Mouse (Mus musculus) heart, adult 8-10 months (tissue): ENCODE measurements at regions not wholly inside any gene's neighbourhood (a gene's known extent, or its start where the extent isn't known, plus 50 kb on each side); places are given as distances from the start of the nearest gene placed in this dataset.
"Not testable (repeated sequence)": the region's sequence is repeated elsewhere in the genome, so short reads cannot be mapped to it uniquely, and the experiment has no call there.

Source experiments
- DNase-seq: peaks from one replicate; pipeline ENCODE4 v3.0.0; 2022; ENCODE audit warnings: low spot score

DNA sequence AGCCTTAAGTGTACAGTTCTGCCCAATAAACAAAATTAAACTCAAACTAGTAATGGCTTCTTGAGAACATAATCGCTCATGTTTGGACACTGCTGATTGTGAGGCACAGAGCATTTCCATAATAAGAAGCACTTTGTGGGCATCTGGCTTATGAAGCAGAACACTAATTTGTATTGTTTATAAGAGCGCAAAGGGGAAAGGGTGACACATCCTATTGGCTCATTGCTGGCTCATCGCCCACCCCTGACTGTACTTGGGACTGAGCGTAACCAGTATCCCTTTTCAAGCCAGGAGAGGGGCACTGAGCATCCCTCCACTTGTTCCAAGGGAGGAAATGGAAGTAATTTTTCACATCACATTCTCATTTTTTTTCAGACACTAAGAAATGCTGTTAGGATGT is 288.0 kb downstream of the Sfmbt2 start:
- DNase-seq = no peak

DNA sequence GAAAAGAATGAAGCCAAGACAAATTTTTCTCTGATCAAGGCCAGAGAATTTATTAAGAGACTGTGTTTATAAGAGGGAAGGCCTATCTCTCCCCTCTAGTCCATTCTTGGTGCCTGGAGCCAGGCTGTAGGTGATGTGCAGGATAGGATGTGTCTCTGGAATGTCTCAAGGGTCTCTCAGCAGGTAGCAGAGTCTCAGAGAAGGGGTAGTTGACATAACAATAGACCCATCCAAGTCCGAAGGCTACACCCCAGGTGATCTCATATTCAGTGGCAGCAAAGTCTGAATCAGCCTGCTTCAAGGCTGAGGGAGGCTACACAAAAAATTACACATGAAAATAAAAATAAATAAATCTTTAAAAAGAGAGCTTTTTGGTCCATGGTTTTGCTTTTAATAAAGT is 297.6 kb downstream of the Sfmbt2 start:
- not testable (repeated sequence) for DNase-seq

DNA sequence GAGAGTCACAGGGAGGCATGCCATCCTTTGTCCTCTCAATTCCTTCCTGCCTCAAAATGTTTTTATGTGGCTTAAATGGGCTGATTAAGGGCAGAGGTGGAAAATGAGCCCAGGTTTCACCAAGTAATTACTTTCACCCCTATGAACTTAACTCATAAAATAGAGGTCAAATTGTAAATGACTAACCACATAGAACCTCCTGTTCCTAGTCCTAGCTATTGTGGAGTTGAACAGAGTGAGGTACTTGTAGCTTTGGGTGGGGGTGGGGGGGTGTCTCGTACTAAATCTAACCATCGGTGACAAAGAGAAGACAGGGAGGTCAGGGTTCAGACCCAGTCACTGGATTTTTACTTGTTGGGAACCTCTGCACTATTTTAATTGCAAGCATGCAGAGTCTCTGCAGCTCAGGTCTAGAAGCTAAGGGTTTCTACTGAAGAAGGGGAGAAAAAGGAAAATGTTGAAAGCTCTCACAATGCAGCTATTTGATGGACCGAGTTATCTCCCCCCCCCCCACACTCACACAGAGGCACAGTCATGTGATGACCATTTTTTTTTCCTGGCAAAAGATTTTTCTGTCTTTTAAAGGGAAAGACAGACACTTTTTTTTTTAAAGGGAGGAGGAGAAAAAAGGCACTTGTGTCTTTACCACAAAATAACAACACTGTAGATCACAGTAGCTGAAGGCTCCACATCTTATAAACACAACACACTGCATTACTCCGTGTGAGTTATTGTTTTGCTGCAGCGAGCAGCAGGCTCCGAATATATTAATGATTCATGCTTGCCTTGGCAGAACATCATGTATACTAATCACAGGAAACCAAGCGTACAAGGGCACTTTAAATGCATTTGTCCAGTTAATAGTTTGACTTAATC is 300.4 kb downstream of the Sfmbt2 start:
- DNase-seq = no peak

DNA sequence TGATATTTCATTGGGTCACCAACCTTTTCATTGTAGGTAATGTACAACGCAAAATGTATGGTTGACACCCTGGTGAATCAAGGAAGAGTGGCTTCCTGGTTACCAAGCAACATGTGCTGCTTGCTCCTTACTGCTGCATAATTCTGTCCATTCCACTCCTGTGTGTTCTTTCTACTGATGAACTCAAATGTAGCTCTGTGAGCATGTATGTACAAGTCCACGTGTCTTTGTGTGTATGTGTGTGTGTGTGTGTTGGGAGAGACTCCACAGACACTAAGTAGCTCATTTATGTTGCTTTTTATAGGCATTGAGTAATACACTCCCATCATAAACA is 301.0 kb downstream of the Sfmbt2 start:
- no peak for DNase-seq

DNA sequence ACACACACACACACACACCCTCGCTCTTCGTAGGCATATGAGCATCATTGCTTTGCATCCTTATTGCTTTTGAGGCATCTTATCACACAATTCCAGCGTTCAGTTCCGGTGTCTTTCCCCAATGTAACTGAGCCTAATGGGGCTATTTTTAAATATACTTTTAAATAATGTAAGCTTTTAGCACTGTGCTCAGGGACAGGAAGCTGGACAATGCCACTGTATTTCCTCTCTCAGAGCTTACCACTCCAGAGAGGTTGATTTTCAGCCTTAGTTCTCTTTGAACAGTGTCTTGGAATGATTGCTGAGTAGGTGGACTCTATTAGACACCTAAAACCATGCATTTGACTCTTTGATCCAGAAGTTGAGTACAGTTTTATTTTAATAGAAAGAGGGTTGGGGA is 301.9 kb downstream of the Sfmbt2 start:
- DNase-seq = no peak

DNA sequence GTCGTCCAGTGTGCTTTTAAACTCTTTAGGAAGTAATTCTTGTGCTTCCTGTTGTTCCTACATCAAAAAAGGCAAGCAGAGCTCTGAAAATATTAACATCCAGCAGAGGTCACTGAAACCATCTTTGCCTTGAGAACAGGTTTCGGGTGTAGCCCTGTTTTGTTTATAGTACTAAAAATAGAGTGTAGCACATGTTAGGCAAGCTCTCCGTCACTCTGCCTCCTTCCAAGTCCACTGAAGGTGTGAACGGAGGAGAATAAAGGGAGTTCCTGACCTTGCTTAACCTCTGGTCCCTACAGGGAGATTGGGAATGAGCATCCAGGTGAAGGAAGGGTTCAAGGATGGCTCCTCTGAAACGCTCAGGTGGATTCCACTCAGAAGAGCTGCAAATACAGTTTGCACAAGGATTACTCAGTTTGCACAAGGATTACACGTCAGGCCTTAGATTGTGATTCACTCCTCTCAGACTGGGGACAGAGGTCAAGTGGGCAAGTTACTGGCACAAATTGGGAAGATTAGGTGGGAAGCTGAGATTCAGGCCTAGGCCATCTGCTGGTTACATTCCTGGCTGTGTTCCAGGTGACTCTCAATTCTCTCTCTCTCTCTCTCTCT is 304.5 kb downstream of the Sfmbt2 start:
- no peak for DNase-seq

DNA sequence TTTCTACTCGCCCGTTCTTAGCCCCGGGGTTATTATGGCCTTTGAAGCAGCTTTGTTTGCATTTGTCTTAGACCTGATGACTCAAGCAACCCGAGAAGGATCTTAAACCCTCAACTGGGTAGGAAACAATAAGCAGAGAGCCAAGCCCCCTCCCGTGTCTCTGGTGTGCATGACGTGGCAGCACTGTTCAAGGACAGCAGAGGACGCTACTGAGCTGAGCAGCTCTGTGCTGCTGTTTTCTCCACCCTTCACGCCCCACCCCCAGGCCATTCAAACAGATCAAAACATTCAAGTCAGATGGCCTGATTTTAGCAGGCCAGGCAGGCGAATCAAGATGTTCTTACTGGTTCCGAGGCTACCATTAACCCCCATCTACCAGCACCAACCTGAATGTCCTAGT is 331.1 kb downstream of the Sfmbt2 start:
- DNase-seq = no peak

DNA sequence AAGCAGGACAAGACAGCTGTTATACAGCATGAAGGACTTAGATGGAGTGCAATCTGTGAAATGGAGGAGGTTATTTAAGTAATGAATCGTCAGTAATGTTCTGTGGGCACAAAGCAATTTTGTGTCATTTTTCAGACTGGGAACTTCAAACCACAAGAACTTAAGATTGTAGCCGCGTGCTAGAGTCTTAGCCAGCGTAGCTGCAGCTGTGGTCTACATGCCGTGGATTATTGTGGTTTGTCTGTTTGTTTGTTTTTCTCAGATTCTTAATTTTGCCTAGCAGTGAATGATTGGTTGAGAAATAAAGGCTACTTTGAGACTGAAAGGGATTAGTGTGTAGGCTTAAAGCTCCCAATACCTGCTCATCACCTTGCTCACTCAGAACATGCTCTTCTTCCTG is 348.1 kb downstream of the Sfmbt2 start:
- DNase-seq = no peak

DNA sequence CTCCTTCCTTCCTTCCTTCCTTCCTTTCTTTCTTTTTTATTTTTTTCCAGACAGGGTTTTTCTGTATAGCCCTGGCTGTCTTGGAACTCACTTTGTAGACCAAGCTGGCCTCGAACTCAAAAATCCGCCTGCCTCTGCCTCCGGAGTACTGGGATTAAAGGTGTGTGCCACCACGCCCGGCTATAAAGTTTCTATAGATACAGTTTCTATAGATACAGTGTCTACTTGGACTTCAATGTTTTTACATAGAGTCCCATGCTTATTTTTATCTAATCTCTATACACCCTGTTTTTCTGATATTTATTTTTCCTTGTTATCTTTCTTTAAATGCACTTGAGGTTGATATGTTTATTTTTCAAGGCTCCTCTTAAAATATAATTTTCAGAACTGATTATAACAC is 364.0 kb downstream of the Sfmbt2 start:
- DNase-seq = not testable (repeated sequence)

DNA sequence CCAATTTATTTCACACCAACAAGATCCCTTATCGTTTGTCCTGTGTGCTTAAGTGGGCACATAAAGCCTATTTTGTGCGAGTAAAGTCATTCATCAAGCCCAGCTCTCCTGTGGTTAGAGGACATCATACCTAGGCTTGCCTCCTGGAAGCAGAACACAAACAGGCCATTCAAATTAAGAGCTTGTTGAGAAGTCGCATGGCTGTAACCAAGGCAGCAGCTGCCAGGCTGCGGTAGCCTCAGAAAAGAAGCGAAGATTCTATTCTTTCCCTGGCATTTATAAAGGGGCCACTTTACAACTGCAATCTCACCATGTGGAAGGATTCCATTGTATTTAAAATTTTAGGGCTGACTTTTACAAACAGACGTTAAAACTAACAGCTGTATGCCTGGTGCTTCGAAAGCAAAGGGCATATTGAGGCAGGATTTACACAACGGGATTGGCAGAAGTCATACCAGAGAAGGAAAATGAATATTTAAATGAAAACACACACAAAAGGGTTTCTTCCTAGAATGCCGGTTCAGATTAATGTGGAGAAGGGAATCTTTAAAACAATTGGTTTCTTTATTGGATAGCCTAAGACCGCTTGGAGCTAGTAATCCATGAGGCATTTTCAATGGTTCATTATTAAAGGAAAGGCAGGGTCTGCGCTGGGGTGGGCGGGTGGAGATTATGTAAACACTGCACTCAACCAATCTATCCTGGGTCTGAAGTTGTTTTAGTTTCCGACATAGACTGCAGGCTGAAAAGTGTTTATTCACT is 366.6 kb downstream of the Sfmbt2 start:
- no peak for DNase-seq

DNA sequence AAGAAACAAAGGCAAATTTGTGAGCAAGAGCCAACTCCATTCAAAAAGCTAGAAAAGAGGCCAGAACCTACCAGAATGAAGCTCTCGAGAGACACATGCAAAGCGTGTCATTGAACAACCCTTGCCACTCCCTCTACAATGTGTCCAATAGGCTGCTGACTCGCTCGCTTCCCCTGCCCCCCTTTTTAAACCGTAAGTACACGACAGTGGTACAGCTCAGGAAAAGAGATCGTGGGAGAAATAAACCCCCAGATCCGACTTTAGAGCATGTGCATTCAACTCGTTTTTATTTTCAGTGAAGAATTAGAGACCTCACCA is 367.1 kb downstream of the Sfmbt2 start:
- DNase-seq = no peak

DNA sequence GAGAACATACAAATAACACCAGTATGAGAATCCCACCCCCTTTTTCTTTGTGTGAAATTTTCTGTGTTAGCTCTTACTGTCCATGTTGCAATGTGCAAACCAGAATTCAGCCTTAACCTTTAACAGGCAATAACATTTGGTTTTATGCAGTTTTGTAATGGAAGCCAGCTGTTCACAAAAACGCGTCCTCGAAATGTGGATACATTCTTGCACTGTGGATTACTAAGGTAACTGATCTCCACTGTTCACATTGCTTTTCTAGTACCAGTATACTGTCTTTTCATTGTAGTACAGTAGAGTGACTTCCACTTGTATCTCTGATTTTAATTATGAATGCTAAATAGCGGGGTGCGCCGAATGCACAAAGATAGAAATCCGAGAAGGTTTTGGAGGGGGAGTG is 374.8 kb downstream of the Sfmbt2 start:
- DNase-seq = no peak

DNA sequence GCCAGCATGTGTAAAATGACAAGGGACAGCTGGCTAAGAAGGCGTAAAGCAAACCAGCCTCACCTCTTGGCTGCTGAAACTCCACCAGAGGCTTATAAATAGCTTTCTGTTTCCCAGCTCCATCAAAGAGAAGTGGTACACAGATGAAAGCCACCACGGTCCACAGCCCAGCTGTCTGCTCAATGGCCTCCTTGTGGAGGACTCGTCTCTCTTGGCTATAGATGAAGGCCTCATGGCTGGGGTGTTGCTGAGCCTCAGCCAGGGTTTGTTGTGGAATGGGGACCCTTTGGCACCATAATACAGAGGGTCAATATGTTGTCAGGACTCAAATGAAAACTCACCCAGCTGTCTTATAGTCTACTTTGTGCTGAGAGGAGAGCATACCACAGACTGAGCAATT is 385.1 kb downstream of the Sfmbt2 start:
- no peak for DNase-seq

DNA sequence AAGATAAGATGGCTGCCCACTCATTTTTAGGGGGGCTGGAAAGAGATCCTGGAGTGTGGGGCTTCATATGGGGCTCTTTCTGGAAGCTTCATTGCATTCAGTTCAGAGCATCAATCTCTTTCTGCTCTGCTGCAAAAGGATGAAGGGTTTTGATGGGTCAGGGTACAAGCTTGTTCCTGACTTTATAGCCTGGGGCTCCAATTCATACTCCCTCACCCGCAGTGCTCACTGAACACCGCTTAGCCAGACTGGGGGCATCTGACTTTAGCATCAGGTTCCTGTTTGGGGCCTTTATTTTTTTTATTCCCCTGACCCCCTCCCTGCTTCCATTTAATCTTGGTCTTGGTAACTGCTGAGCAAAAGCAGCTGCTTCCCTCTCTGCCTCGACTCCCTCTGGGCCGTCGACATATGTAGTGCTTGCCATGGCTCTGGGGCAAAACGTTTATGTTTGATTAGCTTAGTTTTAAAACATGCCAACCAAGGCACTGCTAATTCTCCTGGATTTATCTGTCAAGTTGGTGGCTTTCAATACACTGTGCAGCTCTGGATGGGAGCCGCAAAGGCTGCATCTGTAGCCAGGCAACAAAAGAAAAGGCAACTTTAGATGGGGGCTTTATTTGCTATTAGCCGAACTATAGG is 387.0 kb downstream of the Sfmbt2 start:
- no peak for DNase-seq

DNA sequence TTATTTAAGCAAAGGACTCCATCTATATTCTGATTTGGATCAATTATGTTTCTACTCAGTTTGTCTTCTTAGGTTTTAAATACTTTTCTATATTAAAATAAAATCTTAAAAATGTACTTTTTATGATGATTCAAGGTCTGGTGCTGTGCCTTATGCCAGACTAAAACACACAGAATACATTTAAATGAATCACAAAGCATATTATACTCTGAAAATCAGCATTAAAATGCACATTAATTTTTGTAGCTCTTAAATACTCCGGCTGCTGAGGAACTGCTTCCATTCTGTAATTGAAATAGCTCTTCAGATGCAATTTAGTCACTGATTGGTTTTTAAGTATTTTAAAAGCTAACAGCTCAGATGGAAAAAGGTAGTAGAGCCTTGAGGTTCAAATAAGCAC is 387.6 kb downstream of the Sfmbt2 start:
- no peak for DNase-seq

DNA sequence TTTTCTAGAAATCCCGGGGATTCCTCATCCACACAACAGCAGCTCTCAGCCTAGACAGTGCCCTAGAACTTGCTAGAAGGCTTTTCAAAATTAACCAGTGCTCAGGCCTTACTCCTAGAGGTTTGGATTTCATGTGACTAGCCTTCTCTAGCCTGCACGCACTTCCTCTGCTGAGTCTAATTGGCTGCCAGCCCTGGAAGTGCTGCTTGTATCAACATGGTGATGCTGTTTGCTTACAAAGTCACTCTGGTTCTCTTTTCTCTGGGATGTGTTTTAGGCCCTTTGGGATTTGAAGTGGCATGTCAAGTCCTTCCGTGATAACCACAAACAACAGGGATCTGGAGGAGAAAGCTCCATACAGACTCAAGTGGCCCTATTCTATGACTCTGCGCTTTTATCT is 391.9 kb downstream of the Sfmbt2 start:
- no peak for DNase-seq

DNA sequence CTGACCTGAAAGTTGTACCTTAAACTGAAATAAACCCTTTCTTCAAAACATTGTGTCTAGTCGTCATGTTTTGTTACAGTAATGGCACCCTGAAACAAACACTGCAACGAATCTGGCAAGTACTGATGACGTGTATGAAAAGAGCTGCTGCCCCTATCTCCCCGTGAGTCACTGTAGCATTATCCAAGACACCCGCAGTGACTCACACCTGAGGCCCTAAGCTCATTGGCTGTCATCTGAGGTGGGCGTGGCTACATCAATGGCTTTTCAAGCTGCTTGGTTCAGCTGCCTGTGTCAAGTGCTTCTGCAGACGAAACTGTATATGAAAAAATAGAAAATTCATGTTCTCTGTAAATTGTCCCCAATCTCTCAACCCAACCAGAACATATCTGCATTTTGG is 388.8 kb upstream of the Prkcq start:
- DNase-seq = no peak

DNA sequence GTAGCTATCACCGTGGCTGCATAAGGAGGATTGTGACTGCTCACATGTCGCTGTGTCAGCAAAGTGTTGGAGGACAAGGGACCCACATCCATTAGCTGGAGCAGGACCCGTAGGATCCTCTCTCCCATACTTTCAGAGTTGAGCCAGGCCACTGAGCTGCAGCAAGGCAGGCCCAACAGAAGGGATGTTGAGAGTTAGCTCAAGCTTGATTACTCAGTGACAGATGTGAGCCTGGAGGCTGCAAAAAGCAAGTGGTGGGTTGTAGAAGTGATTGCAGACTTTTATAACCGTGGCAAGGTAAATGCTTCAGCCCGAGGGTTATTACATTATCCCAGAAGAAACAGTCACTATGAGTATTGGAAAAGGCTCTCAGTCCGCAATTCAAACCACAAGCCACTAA is 388.3 kb upstream of the Prkcq start:
- no peak for DNase-seq

DNA sequence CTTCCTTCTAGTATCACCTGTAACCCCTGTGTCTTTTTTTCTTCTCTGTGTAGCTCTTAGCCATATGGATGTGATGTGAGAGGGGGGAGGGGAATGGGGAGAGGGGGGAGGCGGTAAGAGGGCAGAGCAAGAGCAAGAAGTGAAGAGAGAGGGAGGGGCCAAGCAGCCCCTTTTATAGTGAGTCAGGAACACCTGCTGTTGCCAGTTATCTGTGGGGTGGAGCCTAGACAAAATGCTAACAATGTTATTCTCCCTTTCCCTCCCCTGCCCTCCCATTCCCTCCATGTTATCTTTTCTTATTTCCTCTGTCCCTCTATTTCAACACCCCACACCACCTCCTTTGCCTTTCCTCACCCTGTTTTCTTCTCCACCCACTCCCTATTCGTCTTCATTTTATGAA is 387.6 kb upstream of the Prkcq start:
- no peak for DNase-seq

DNA sequence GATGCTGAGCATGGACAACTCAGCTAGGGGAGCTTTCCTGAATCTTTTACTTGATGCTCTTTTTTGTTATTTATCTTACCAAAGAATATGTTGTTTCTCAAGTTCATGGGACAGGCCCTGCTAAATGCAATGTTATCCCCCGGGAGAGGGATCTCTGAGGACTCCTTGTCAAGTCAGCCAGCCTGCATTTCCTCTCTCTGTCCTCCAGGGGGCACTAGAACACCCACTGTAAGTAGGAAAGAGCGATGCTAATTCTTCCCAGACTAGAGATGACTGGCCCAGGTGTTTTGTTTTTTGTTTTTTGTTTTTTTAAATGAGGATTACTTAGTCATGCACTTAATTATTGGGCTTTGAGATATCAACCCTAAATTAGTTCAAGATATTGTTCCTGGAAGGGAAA is 386.8 kb upstream of the Prkcq start:
- peak; percentile 46 for DNase-seq

DNA sequence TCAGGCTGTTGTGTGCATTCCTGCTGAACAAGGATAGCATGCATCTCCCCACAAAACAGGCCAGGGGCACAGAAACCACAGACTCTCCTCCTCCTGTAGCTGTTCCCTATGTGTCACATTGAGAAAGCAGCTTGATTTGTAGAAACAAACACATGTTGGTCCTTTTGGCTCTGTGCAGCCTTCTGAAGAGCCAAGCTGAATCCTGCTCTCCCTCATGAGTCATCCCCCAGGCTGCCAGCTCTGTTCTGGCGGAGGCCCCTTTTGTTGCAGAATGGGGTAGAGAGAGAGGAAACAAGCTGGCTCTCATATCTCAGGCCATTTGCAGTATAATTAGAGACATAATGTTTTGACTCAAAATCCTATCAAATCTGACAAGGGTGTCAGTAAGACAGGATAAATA is 383.4 kb upstream of the Prkcq start:
- peak; percentile 75 for DNase-seq

DNA sequence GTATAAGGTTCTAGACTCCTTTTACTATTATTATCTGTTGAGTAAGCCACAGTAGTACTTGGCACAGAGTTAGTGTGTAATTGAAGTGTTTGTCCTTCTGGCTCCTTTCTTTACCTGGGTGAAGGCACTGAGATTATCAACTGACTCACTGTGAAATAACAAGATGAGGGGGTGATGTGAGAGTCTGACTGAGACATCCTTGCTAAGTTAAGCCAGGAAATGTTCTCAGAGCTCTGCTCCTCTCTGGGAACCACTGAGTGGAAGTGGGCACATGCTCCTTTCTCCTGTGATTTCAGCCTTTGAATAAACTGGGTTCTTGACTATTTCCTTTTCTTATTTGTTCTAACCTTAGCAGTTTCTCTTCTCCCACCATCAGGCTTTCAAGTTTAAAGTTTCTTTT is 380.7 kb upstream of the Prkcq start:
- no peak for DNase-seq

DNA sequence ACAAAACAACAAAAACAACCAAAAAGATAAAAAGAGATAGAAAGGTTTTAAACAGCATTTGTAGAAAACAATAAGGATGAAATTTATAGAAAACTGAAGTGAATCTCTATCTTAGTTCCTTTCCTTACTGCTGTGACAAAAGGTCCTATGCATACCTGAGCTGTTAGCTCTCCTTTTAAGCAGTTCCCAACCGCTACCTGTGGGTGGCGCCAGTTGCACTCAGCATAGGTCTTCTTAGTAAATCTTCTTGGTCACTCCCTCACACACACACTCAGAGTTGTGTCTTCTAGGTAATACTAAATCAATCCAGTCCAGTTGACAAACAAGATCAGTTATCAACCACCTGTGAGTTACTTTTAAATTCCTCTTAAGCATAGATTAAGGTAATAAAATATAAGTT is 355.5 kb upstream of the Prkcq start:
- no peak for DNase-seq
